Mouse (Mus musculus): ENCODE data around the gene Rplp1. TPM values are rescaled to one million over a fixed set of nuclear protein-coding genes. Genes with fewer than 3 reads are reported as not detected.

The Rplp1 gene
- polyA plus RNA-seq, 1 experiment = 1,116 TPM

DNA sequence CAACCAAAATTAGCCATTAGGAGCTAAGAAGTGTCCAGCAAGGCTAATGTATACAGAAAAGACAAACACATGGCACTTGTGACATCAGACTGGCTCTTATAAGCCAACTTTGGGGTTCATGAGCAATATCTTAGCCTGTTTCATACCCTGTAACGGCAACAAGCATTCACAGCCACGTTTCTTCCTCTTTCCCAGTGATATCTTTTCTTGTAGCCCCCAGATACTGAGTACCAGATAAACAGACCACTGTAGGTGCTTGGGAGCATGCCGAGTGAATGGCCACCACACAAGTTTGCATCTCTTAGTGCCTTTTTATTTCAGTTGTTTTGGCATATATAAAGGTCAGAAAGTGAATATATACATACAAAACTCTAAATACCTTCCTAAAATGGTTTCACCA, 2.6 kb upstream of the Rplp1 start:
- Histone ChIP-seq H3K4me3 (ENCODE audit: insufficient read depth, low read depth, low read length) (no peak overlapping the region), H3K4me1 (ENCODE audit: control insufficient read depth, insufficient read depth, low read length) (no peaks in the 10 kb centered on the region; the same call in 1 of the 2 replicates), H3K27ac (ENCODE audit: insufficient read depth, low read depth, low read length) (no peak overlapping the region)
- WGBS = 88% methylated on average over 3 of the region's 3 CpGs
- TF ChIP-seq CTCF (IDR thresholded peaks at IDR 0.05; ENCODE audit: insufficient read depth, low read depth, low read length) (no peak), POLR2A (IDR thresholded peaks at IDR 0.05; ENCODE audit: insufficient read depth, low read depth, low read length) (no peak)

- WGBS = 59% methylated on average over 4 of the region's 4 CpGs
- Histone ChIP-seq H3K4me1 (ENCODE audit: control insufficient read depth, insufficient read depth, low read length) (no peaks in the 10 kb centered on the region; the same call in 1 of the 2 replicates), H3K27ac (ENCODE audit: insufficient read depth, low read depth, low read length) (no peak overlapping the region), H3K4me3 (ENCODE audit: insufficient read depth, low read depth, low read length) (no peak overlapping the region)
- no peak for TF ChIP-seq POLR2A (IDR thresholded peaks at IDR 0.05; ENCODE audit: insufficient read depth, low read depth, low read length)
- no peak for TF ChIP-seq CTCF (IDR thresholded peaks at IDR 0.05; ENCODE audit: insufficient read depth, low read depth, low read length)
Measured at GRCm38 (mm10) chr9:61915393-61916005, 1.2 kb upstream of the Rplp1 start.

DNA sequence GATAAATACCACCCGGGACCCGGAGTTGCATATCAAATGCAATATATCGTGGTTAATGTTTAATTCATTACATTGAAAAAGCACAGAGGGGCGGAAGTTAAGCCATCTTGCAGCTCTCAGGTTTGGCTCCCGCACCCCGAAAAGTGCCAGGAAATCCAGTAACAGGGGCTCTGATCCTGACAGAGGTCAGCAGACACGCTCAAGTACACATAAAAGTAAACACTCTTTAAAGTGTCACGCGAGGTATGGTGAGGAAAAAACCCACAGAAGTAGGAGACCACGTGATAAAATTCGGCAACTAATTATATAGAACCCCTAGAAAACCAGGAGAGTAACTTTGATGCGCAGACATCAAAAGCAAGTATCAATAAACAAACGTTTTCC, 567 bp upstream of the Rplp1 start:
- 2% methylated on average over 13 of the region's 13 CpGs for WGBS
- no peak for TF ChIP-seq CTCF (IDR thresholded peaks at IDR 0.05; ENCODE audit: insufficient read depth, low read depth, low read length)
- TF ChIP-seq POLR2A (IDR thresholded peaks at IDR 0.05; ENCODE audit: insufficient read depth, low read depth, low read length) = no peak
- Histone ChIP-seq H3K27ac (ENCODE audit: insufficient read depth, low read depth, low read length) (peak overlapping the region; percentile 90), H3K4me3 (ENCODE audit: insufficient read depth, low read depth, low read length) (peak overlapping the region; percentile 79), H3K4me1 (ENCODE audit: control insufficient read depth, insufficient read depth, low read length) (no peaks in the 10 kb centered on the region; the same call in 1 of the 2 replicates)

GRCm38 (mm10) chr9:61911300-61912128, 2.8 kb downstream of the Rplp1 start:
- Histone ChIP-seq H3K27ac (ENCODE audit: insufficient read depth, low read depth, low read length) (no peak overlapping the region), H3K4me1 (ENCODE audit: control insufficient read depth, insufficient read depth, low read length) (no peaks in the 10 kb centered on the region; the same call in 1 of the 2 replicates), H3K4me3 (ENCODE audit: insufficient read depth, low read depth, low read length) (no peak overlapping the region)
- no peak for TF ChIP-seq CTCF (IDR thresholded peaks at IDR 0.05; ENCODE audit: insufficient read depth, low read depth, low read length)
- no peak for TF ChIP-seq POLR2A (IDR thresholded peaks at IDR 0.05; ENCODE audit: insufficient read depth, low read depth, low read length)
- 70% methylated on average over 6 of the region's 6 CpGs for WGBS

GRCm38 (mm10) chr9:61910526-61911256, 3.7 kb downstream of the Rplp1 start:
- Histone ChIP-seq H3K4me3 (ENCODE audit: insufficient read depth, low read depth, low read length) (no peak overlapping the region), H3K4me1 (ENCODE audit: control insufficient read depth, insufficient read depth, low read length) (no peaks in the 10 kb centered on the region; the same call in 1 of the 2 replicates), H3K27ac (ENCODE audit: insufficient read depth, low read depth, low read length) (no peak overlapping the region)
- no peak for TF ChIP-seq POLR2A (IDR thresholded peaks at IDR 0.05; ENCODE audit: insufficient read depth, low read depth, low read length)
- TF ChIP-seq CTCF (IDR thresholded peaks at IDR 0.05; ENCODE audit: insufficient read depth, low read depth, low read length) = no peak
- 63% methylated on average over 20 of the region's 20 CpGs for WGBS

GRCm38 (mm10) chr9:61909633-61910032, 4.7 kb downstream of the Rplp1 start:
- Histone ChIP-seq H3K4me3 (ENCODE audit: insufficient read depth, low read depth, low read length) (no peak overlapping the region), H3K27ac (ENCODE audit: insufficient read depth, low read depth, low read length) (no peak overlapping the region), H3K4me1 (ENCODE audit: control insufficient read depth, insufficient read depth, low read length) (no peaks in the 10 kb centered on the region; the same call in 1 of the 2 replicates)
- TF ChIP-seq CTCF (IDR thresholded peaks at IDR 0.05; ENCODE audit: insufficient read depth, low read depth, low read length) (no peak), POLR2A (IDR thresholded peaks at IDR 0.05; ENCODE audit: insufficient read depth, low read depth, low read length) (no peak)
- 83% methylated on average over 1 of the region's 1 CpGs for whole genome bisulfite sequencing

GRCm38 (mm10) chr9:61908832-61909407, 5.4 kb downstream of the Rplp1 start:
- Histone ChIP-seq H3K27ac (ENCODE audit: insufficient read depth, low read depth, low read length) (no peak overlapping the region), H3K4me1 (ENCODE audit: control insufficient read depth, insufficient read depth, low read length) (no peaks in the 10 kb centered on the region; the same call in 1 of the 2 replicates), H3K4me3 (ENCODE audit: insufficient read depth, low read depth, low read length) (no peak overlapping the region)
- TF ChIP-seq POLR2A (IDR thresholded peaks at IDR 0.05; ENCODE audit: insufficient read depth, low read depth, low read length) (no peak), CTCF (IDR thresholded peaks at IDR 0.05; ENCODE audit: insufficient read depth, low read depth, low read length) (no peak)
- WGBS = 94% methylated on average over 11 of the region's 11 CpGs

DNA sequence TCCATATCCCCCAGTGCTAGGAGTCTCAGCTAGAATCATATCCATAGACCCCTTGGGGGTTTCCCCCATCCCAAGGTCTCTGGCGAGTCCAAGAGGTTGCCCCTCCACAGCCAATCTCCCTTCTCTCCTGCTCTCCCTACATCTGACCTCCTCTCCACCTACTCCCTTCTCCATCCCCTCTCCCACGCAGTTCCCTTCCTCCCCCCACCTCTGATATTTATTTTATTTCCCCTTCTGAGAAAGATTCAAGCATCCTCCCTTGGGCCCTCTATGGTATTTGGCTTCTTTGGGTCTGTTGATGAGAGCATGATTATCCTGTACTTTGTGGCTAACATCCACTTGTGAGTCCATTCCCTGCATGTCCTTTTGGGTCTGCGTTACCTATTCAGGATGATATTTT, 6.0 kb downstream of the Rplp1 start:
- Histone ChIP-seq H3K4me3 (ENCODE audit: insufficient read depth, low read depth, low read length) (no peak overlapping the region), H3K27ac (ENCODE audit: insufficient read depth, low read depth, low read length) (no peak overlapping the region), H3K4me1 (ENCODE audit: control insufficient read depth, insufficient read depth, low read length) (no peaks in the 10 kb centered on the region; the same call in 1 of the 2 replicates)
- WGBS = 85% methylated on average over 3 of the region's 3 CpGs
- TF ChIP-seq POLR2A (IDR thresholded peaks at IDR 0.05; ENCODE audit: insufficient read depth, low read depth, low read length) = no peak
- no peak for TF ChIP-seq CTCF (IDR thresholded peaks at IDR 0.05; ENCODE audit: insufficient read depth, low read depth, low read length)
